Mouse (Mus musculus) embryonic fibroblast, embryonic 13.5 days (primary cell): ENCODE results near the gene Palmd.

Experiments used
- CTCF ChIP-seq: IDR thresholded peaks from 2 replicates; pipeline ENCODE4 v1.5.1; 2011; ENCODE audit warnings: mild to moderate bottlenecking, control low read depth, low read length, moderate library complexity, borderline replicate concordance; ENCODE audit not compliant: insufficient read depth
- POLR2A ChIP-seq: IDR thresholded peaks from 2 replicates; pipeline ENCODE4 v1.6.1; 2011; ENCODE audit warnings: low read depth, mild to moderate bottlenecking, control low read depth, low read length, moderate library complexity

GRCm38 (mm10) chr3:116943422-116943821, 25.4 kb downstream of the Palmd start:
- TF ChIP-seq POLR2A (no peak), CTCF (no peak)
